Mouse (Mus musculus): ENCODE data around the gene Park7. TPM values are rescaled to one million over a fixed set of nuclear protein-coding genes. Genes with fewer than 3 reads are reported as not detected.
"Not testable (repeated sequence)": the region's sequence is repeated elsewhere in the genome, so short reads cannot be mapped to it uniquely, and the experiment has no call there.

The Park7 gene
- total RNA-seq, 2 experiments from 2014 or later = 364 to 488 TPM

GRCm38 (mm10) chr4:150887903-150888302, 26.3 kb downstream of the Park7 start:
- no peak for ATAC-seq (replicated peaks; ENCODE audit: low FRiP score, low TSS enrichment, poor library complexity, severe bottlenecking)

- no peak for ATAC-seq (replicated peaks; ENCODE audit: low FRiP score, low TSS enrichment, poor library complexity, severe bottlenecking)
These were observed 31.6 kb downstream of the Park7 start for GRCm38 (mm10) chr4:150882632-150883031.

GRCm38 (mm10) chr4:150880364-150880763, 33.9 kb downstream of the Park7 start:
- ATAC-seq (replicated peaks; ENCODE audit: low FRiP score, low TSS enrichment, poor library complexity, severe bottlenecking) = no peak

- ATAC-seq (replicated peaks; ENCODE audit: low FRiP score, low TSS enrichment, poor library complexity, severe bottlenecking) = no peak
These were observed 34.6 kb downstream of the Park7 start for GRCm38 (mm10) chr4:150879631-150880030.

- ATAC-seq (replicated peaks; ENCODE audit: low FRiP score, low TSS enrichment, poor library complexity, severe bottlenecking) = no peak
These were observed 38.8 kb downstream of the Park7 start for GRCm38 (mm10) chr4:150875393-150875792.

- ATAC-seq (replicated peaks; ENCODE audit: low FRiP score, low TSS enrichment, poor library complexity, severe bottlenecking) = not testable (repeated sequence)
These were observed 39.8 kb downstream of the Park7 start for GRCm38 (mm10) chr4:150874416-150874815.

GRCm38 (mm10) chr4:150872681-150873080, 41.6 kb downstream of the Park7 start:
- ATAC-seq (replicated peaks; ENCODE audit: low FRiP score, low TSS enrichment, poor library complexity, severe bottlenecking) = no peak

GRCm38 (mm10) chr4:150872139-150872651, 42.0 kb downstream of the Park7 start:
- no peak for ATAC-seq (replicated peaks; ENCODE audit: low FRiP score, low TSS enrichment, poor library complexity, severe bottlenecking)

- no peak for ATAC-seq (replicated peaks; ENCODE audit: low FRiP score, low TSS enrichment, poor library complexity, severe bottlenecking)
These were observed 42.7 kb downstream of the Park7 start for GRCm38 (mm10) chr4:150871392-150872138.

GRCm38 (mm10) chr4:150870963-150871391, 43.3 kb downstream of the Park7 start:
- no peak for ATAC-seq (replicated peaks; ENCODE audit: low FRiP score, low TSS enrichment, poor library complexity, severe bottlenecking)

GRCm38 (mm10) chr4:150869276-150870197, 44.7 kb downstream of the Park7 start:
- ATAC-seq (replicated peaks; ENCODE audit: low FRiP score, low TSS enrichment, poor library complexity, severe bottlenecking) = no peak

GRCm38 (mm10) chr4:150868859-150869258, 45.4 kb downstream of the Park7 start:
- ATAC-seq (replicated peaks; ENCODE audit: low FRiP score, low TSS enrichment, poor library complexity, severe bottlenecking) = no peak

GRCm38 (mm10) chr4:150868161-150868560, 46.1 kb downstream of the Park7 start:
- no peak for ATAC-seq (replicated peaks; ENCODE audit: low FRiP score, low TSS enrichment, poor library complexity, severe bottlenecking)

GRCm38 (mm10) chr4:150866494-150866893, 47.7 kb downstream of the Park7 start:
- ATAC-seq (replicated peaks; ENCODE audit: low FRiP score, low TSS enrichment, poor library complexity, severe bottlenecking) = no peak

- no peak for ATAC-seq (replicated peaks; ENCODE audit: low FRiP score, low TSS enrichment, poor library complexity, severe bottlenecking)
These were observed 48.2 kb downstream of the Park7 start for GRCm38 (mm10) chr4:150866069-150866468.

GRCm38 (mm10) chr4:150865371-150865770, 48.9 kb downstream of the Park7 start:
- ATAC-seq (replicated peaks; ENCODE audit: low FRiP score, low TSS enrichment, poor library complexity, severe bottlenecking) = 0 out of 2 replicates have a peak, but pooled peaks have one; percentile 52

- no peak for ATAC-seq (replicated peaks; ENCODE audit: low FRiP score, low TSS enrichment, poor library complexity, severe bottlenecking)
These were observed 51.4 kb downstream of the Park7 start for GRCm38 (mm10) chr4:150862626-150863375.

- no peak for ATAC-seq (replicated peaks; ENCODE audit: low FRiP score, low TSS enrichment, poor library complexity, severe bottlenecking)
These were observed 53.1 kb downstream of the Park7 start for GRCm38 (mm10) chr4:150861161-150861560.

- ATAC-seq (replicated peaks; ENCODE audit: low FRiP score, low TSS enrichment, poor library complexity, severe bottlenecking) = no peak
These were observed 53.7 kb downstream of the Park7 start for GRCm38 (mm10) chr4:150860526-150860925.
